Mouse (Mus musculus): ENCODE data around the gene Sema6b. TPM values are rescaled to one million over a fixed set of nuclear protein-coding genes. Genes with fewer than 3 reads are reported as not detected.

Gene Sema6b
- polyA plus RNA-seq, 1 experiment, result 54.3 TPM

- H3K4me3 ChIP-seq (replicated peaks; ENCODE audit: insufficient read depth, low read depth, low read length), result no peak overlapping the region
- DNase-seq, result no peak
- no peaks in the 10 kb centered on the region; the same call in 1 of the 2 replicates for H3K27me3 ChIP-seq (ENCODE audit: control insufficient read depth, insufficient read depth, low read length)
- WGBS, result 94% methylated on average over 12 of the region's 12 CpGs
- no peak overlapping the region for H3K27ac ChIP-seq (ENCODE audit: insufficient read depth, low read length)
- peaks cover 10% of the 10 kb centered on the region for H3K4me1 ChIP-seq (ENCODE audit: control insufficient read depth, insufficient read depth, low read length)
- TF ChIP-seq POLR2A (IDR thresholded peaks at IDR 0.05; ENCODE audit: borderline replicate concordance, insufficient read depth, low read length) (no peak), CTCF (IDR thresholded peaks at IDR 0.05; ENCODE audit: borderline replicate concordance, insufficient read depth, low read depth, low read length) (no peak)
Observed at GRCm38 (mm10) chr17:56123161-56123560, 17.0 kb downstream of the Sema6b start.

GRCm38 (mm10) chr17:56121826-56122225, 18.3 kb downstream of the Sema6b start, which contains the start of gene Lrg1:
TSS of gene Lrg1 (minus strand) at chr17:56122001.
- DNase-seq, result no peak
- peak within 1 kb of the TSS; percentile 46 for H3K4me3 ChIP-seq (replicated peaks; ENCODE audit: insufficient read depth, low read depth, low read length)
- H3K27ac ChIP-seq (ENCODE audit: insufficient read depth, low read length), result no peak within 1 kb of the TSS
- no peak for TF ChIP-seq POLR2A (IDR thresholded peaks at IDR 0.05; ENCODE audit: borderline replicate concordance, insufficient read depth, low read length)
- TF ChIP-seq CTCF (IDR thresholded peaks at IDR 0.05; ENCODE audit: borderline replicate concordance, insufficient read depth, low read depth, low read length), result no peak
- H3K27me3 ChIP-seq (ENCODE audit: control insufficient read depth, insufficient read depth, low read length), result no peaks in the 10 kb centered on the region; the same call in 1 of the 2 replicates
- WGBS, result 65% methylated on average over 2 of the region's 2 CpGs
- H3K4me1 ChIP-seq (ENCODE audit: control insufficient read depth, insufficient read depth, low read length), result peaks cover 9% of the 10 kb centered on the region

- peak overlapping the region; percentile 46 for H3K4me3 ChIP-seq (replicated peaks; ENCODE audit: insufficient read depth, low read depth, low read length)
- DNase-seq, result peak; percentile 64 to 75
- WGBS, result 2% methylated on average over 66 of the region's 66 CpGs
- TF ChIP-seq CTCF (IDR thresholded peaks at IDR 0.05; ENCODE audit: borderline replicate concordance, insufficient read depth, low read depth, low read length), result no peak
- no peak for TF ChIP-seq POLR2A (IDR thresholded peaks at IDR 0.05; ENCODE audit: borderline replicate concordance, insufficient read depth, low read length)
- H3K4me1 ChIP-seq (ENCODE audit: control insufficient read depth, insufficient read depth, low read length), result peaks cover 9% of the 10 kb centered on the region
- no peaks in the 10 kb centered on the region; the same call in 1 of the 2 replicates for H3K27me3 ChIP-seq (ENCODE audit: control insufficient read depth, insufficient read depth, low read length)
- H3K27ac ChIP-seq (ENCODE audit: insufficient read depth, low read length), result no peak overlapping the region
Observed at GRCm38 (mm10) chr17:56119981-56120880, 19.9 kb downstream of the Sema6b start.

- no peaks in the 10 kb centered on the region; the same call in 1 of the 2 replicates for H3K27me3 ChIP-seq (ENCODE audit: control insufficient read depth, insufficient read depth, low read length)
- TF ChIP-seq CTCF (IDR thresholded peaks at IDR 0.05; ENCODE audit: borderline replicate concordance, insufficient read depth, low read depth, low read length), result no peak
- no peak for TF ChIP-seq POLR2A (IDR thresholded peaks at IDR 0.05; ENCODE audit: borderline replicate concordance, insufficient read depth, low read length)
- 57% methylated on average over 12 of the region's 12 CpGs for WGBS
Observed at GRCm38 (mm10) chr17:56119431-56119830, 20.7 kb downstream of the Sema6b start.

GRCm38 (mm10) chr17:56117251-56117710, 22.9 kb downstream of the Sema6b start, which contains the start of gene Plin5:
TSS of gene Plin5 (minus strand) at chr17:56117596.
- 2% methylated on average over 27 of the region's 27 CpGs for WGBS
- H3K27ac ChIP-seq (ENCODE audit: insufficient read depth, low read length), result no peak within 1 kb of the TSS
- no peaks in the 10 kb centered on the region for H3K27me3 ChIP-seq (ENCODE audit: control insufficient read depth, insufficient read depth, low read length)
- no peak within 1 kb of the TSS for H3K4me3 ChIP-seq (replicated peaks; ENCODE audit: insufficient read depth, low read depth, low read length)
- H3K4me1 ChIP-seq (ENCODE audit: control insufficient read depth, insufficient read depth, low read length), result peaks cover 7% of the 10 kb centered on the region
- TF ChIP-seq POLR2A (IDR thresholded peaks at IDR 0.05; ENCODE audit: borderline replicate concordance, insufficient read depth, low read length) (no peak), CTCF (IDR thresholded peaks at IDR 0.05; ENCODE audit: borderline replicate concordance, insufficient read depth, low read depth, low read length) (no peak)
- DNase-seq, result peak; percentile 34 to 43

More at GRCm38 (mm10) chr17:56119431-56119830, 20.7 kb downstream of the Sema6b start:
- Histone ChIP-seq H3K4me3 (replicated peaks; ENCODE audit: insufficient read depth, low read depth, low read length) (peak overlapping the region; percentile 6), H3K4me1 (ENCODE audit: control insufficient read depth, insufficient read depth, low read length) (peaks cover 7% of the 10 kb centered on the region), H3K27ac (ENCODE audit: insufficient read depth, low read length) (no peak overlapping the region)
- no peak for DNase-seq

- TF ChIP-seq CTCF (IDR thresholded peaks at IDR 0.05; ENCODE audit: borderline replicate concordance, insufficient read depth, low read depth, low read length) (no peak), POLR2A (IDR thresholded peaks at IDR 0.05; ENCODE audit: borderline replicate concordance, insufficient read depth, low read length) (no peak)
- H3K27ac ChIP-seq (ENCODE audit: insufficient read depth, low read length), result no peak overlapping the region
- H3K27me3 ChIP-seq (ENCODE audit: control insufficient read depth, insufficient read depth, low read length), result no peaks in the 10 kb centered on the region
- WGBS, result 70% methylated on average over 10 of the region's 10 CpGs
- H3K4me3 ChIP-seq (replicated peaks; ENCODE audit: insufficient read depth, low read depth, low read length), result no peak overlapping the region
- DNase-seq, result no peak
- peaks cover 7% of the 10 kb centered on the region for H3K4me1 ChIP-seq (ENCODE audit: control insufficient read depth, insufficient read depth, low read length)
Observed at GRCm38 (mm10) chr17:56116193-56116592, 23.9 kb downstream of the Sema6b start.

GRCm38 (mm10) chr17:56112743-56113142, 27.4 kb downstream of the Sema6b start:
- TF ChIP-seq POLR2A (IDR thresholded peaks at IDR 0.05; ENCODE audit: borderline replicate concordance, insufficient read depth, low read length), result no peak
- no peak for TF ChIP-seq CTCF (IDR thresholded peaks at IDR 0.05; ENCODE audit: borderline replicate concordance, insufficient read depth, low read depth, low read length)
- Histone ChIP-seq H3K4me1 (ENCODE audit: control insufficient read depth, insufficient read depth, low read length) (no peaks in the 10 kb centered on the region; the same call in 1 of the 2 replicates), H3K4me3 (replicated peaks; ENCODE audit: insufficient read depth, low read depth, low read length) (no peak overlapping the region), H3K27me3 (ENCODE audit: control insufficient read depth, insufficient read depth, low read length) (no peaks in the 10 kb centered on the region), H3K27ac (ENCODE audit: insufficient read depth, low read length) (no peak overlapping the region)
- no peak for DNase-seq
- WGBS, result 80% methylated on average over 3 of the region's 3 CpGs

All from cerebellum, adult 2 months (tissue).